Mouse (Mus musculus): ENCODE data around the gene Tmem129. TPM values are rescaled to one million over a fixed set of nuclear protein-coding genes. Genes with fewer than 3 reads are reported as not detected.

Gene Tmem129
- polyA plus RNA-seq, 1 experiment from 2014 or later = 35.7 TPM

DNA sequence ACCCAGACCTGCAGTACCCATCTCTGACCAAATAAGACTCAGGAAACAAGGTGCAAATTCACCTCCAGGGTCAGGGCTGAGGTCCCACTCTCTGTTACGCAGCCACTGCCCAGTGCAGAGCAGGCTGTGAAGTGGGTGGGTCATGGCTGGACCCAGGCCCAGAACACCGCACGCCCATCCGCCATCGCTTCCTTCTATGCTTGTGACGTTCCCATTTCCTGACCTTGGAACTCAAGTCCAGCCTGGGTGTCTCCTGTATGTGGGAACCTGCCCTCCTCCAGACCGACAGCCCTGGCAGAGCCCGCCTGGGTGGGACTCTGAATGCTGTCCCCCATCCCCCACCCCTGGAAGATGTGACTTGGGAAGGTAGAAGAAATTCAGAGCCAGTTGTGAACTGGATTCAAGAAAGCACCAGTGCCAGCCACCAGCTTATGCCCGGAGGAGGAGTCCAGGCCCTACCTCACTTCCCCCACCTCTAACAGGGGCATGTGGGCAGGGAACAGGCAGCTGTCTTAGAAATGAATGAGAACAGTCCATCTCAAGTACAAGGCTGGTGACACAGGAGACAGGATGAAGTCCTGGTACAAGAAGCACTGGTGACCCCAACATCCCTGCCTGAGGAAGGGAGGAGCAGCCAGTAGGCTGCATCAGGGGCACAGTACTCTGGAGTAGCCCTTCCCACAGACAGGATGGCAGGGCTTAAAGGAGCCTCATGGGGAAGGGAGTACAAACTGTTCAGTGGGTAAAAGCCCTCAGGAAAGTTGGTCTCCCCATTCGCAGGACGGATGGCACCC, 31.8 kb upstream of the Tmem129 start:
- H3K4me2 ChIP-seq = no peak overlapping the region
- no peak overlapping the region for H3K4me3 ChIP-seq (ENCODE audit: low read depth, low read length)
- H3K4me1 ChIP-seq (replicated peaks; ENCODE audit: control insufficient read depth, insufficient read depth, low read length) = peaks cover 27% of the 10 kb centered on the region
- no peaks in the 10 kb centered on the region for H3K36me3 ChIP-seq (ENCODE audit: control insufficient read depth, insufficient read depth, low read length)
- no peak for DNase-seq (ENCODE audit: low spot score)
- H3K27ac ChIP-seq (ENCODE audit: low read depth, low read length) = no peak overlapping the region
- WGBS = 82% methylated on average over 11 of the region's 11 CpGs
- ATAC-seq (replicated peaks; ENCODE audit: low FRiP score) = no peak
- peaks cover 15% of the 10 kb centered on the region for H3K27me3 ChIP-seq (replicated peaks; ENCODE audit: control insufficient read depth, insufficient read depth, low read length)
- no peak overlapping the region; the same call in 1 of the 2 replicates for H3K9ac ChIP-seq (ENCODE audit: low read depth, low read length)
- no peaks in the 10 kb centered on the region for H3K9me3 ChIP-seq (ENCODE audit: control insufficient read depth, low read length)

GRCm38 (mm10) chr5:33689221-33689844, 31.1 kb upstream of the Tmem129 start:
- no peaks in the 10 kb centered on the region for H3K36me3 ChIP-seq (ENCODE audit: control insufficient read depth, insufficient read depth, low read length)
- ATAC-seq (replicated peaks; ENCODE audit: low FRiP score) (no peak), DNase-seq (ENCODE audit: low spot score) (no peak)
- peaks cover 21% of the 10 kb centered on the region for H3K4me1 ChIP-seq (replicated peaks; ENCODE audit: control insufficient read depth, insufficient read depth, low read length)
- H3K4me2 ChIP-seq = no peak overlapping the region
- H3K27me3 ChIP-seq (replicated peaks; ENCODE audit: control insufficient read depth, insufficient read depth, low read length) = peaks cover 8% of the 10 kb centered on the region
- H3K9ac ChIP-seq (ENCODE audit: low read depth, low read length) = no peak overlapping the region; the same call in 1 of the 2 replicates
- H3K9me3 ChIP-seq (ENCODE audit: control insufficient read depth, low read length) = no peaks in the 10 kb centered on the region
- H3K4me3 ChIP-seq (ENCODE audit: low read depth, low read length) = no peak overlapping the region
- no peak overlapping the region for H3K27ac ChIP-seq (ENCODE audit: low read depth, low read length)
- 74% methylated on average over 20 of the region's 20 CpGs for WGBS

DNA sequence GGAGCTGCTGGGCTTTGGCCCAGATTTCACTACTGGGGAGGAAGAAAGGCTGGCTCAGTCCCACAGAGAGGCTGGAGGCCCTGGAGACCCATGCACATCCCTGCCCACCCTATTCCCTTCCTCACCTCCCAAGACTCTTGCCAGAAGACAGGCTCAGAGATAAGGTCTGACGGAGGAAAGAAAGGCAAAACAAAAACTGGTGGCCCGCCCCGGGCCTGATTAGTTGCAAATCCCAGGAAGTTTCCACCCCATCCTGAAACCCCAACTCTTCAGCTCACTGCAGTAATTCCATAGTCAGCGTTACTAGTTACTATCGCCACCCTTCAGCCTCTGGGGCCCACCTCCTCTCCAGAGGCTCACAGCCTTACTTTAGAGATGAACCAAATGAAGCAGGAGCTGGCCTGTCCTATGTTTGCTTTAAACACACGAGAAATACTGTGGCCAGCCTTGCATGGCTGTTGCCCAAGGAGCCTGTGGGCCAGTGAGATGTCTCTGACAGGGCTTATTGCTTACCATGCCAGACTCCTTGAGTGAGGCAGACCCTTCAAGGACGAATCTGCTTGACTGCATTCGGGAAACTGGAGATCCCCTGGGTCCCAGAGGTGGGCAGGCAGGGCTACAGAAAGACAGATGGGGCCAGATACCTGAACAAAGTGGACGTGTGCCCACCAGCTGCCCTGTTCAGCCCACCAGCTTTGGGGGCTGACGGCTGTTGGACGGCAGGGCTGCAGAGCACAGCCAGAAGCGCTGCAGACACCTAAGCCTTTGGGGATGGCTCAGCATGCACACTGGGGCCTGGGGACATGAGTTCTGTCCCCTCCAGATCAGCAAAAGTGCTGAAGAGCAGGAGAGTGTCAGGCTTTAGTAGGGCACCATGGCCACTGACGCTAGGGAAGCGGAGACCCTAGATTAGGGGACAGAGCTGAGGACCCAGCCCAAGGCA, 30.3 kb upstream of the Tmem129 start:
- DNase-seq (ENCODE audit: low spot score) = no peak
- no peaks in the 10 kb centered on the region for H3K36me3 ChIP-seq (ENCODE audit: control insufficient read depth, insufficient read depth, low read length)
- H3K27ac ChIP-seq (ENCODE audit: low read depth, low read length) = no peak overlapping the region
- no peak for ATAC-seq (replicated peaks; ENCODE audit: low FRiP score)
- peaks cover 21% of the 10 kb centered on the region for H3K4me1 ChIP-seq (replicated peaks; ENCODE audit: control insufficient read depth, insufficient read depth, low read length)
- no peak overlapping the region for H3K4me3 ChIP-seq (ENCODE audit: low read depth, low read length)
- 63% methylated on average over 14 of the region's 14 CpGs for WGBS
- peaks cover 3% of the 10 kb centered on the region for H3K27me3 ChIP-seq (replicated peaks; ENCODE audit: control insufficient read depth, insufficient read depth, low read length)
- no peaks in the 10 kb centered on the region for H3K9me3 ChIP-seq (ENCODE audit: control insufficient read depth, low read length)
- H3K4me2 ChIP-seq = no peak overlapping the region
- no peak overlapping the region for H3K9ac ChIP-seq (ENCODE audit: low read depth, low read length)

DNA sequence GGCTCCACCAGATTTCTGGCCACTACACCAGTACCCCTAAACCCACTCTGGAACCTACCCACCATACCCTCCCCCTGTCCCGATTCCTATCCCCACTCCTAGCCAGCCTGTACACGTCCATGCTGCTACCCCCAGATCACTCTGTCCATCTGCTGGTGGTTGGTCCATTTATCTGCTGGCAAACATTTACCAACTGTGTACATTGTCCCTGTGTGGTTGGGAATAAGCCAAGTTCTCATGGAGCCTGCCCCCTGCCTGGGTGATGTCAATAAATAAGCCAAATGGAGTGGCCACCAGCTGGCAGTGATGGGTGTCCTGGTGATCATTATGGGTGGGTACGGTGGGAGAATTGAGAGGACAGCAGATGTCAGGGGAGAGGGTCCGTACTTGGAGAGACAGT, 28.9 kb upstream of the Tmem129 start:
- Histone ChIP-seq H3K9me3 (ENCODE audit: control insufficient read depth, low read length) (no peaks in the 10 kb centered on the region), H3K27me3 (replicated peaks; ENCODE audit: control insufficient read depth, insufficient read depth, low read length) (no peaks in the 10 kb centered on the region), H3K9ac (ENCODE audit: low read depth, low read length) (no peak overlapping the region), H3K36me3 (ENCODE audit: control insufficient read depth, insufficient read depth, low read length) (no peaks in the 10 kb centered on the region), H3K4me3 (ENCODE audit: low read depth, low read length) (no peak overlapping the region), H3K4me1 (replicated peaks; ENCODE audit: control insufficient read depth, insufficient read depth, low read length) (peaks cover 15% of the 10 kb centered on the region), H3K4me2 (no peak overlapping the region), H3K27ac (ENCODE audit: low read depth, low read length) (no peak overlapping the region)
- ATAC-seq (replicated peaks; ENCODE audit: low FRiP score) (no peak), DNase-seq (ENCODE audit: low spot score) (no peak)
- WGBS = 79% methylated on average over 4 of the region's 4 CpGs

- Histone ChIP-seq H3K9me3 (ENCODE audit: control insufficient read depth, low read length) (no peaks in the 10 kb centered on the region), H3K27ac (ENCODE audit: low read depth, low read length) (no peak overlapping the region), H3K27me3 (replicated peaks; ENCODE audit: control insufficient read depth, insufficient read depth, low read length) (no peaks in the 10 kb centered on the region), H3K36me3 (ENCODE audit: control insufficient read depth, insufficient read depth, low read length) (no peaks in the 10 kb centered on the region), H3K4me1 (replicated peaks; ENCODE audit: control insufficient read depth, insufficient read depth, low read length) (peaks cover 26% of the 10 kb centered on the region), H3K4me2 (no peak overlapping the region), H3K9ac (ENCODE audit: low read depth, low read length) (no peak overlapping the region), H3K4me3 (ENCODE audit: low read depth, low read length) (no peak overlapping the region)
- ATAC-seq (replicated peaks; ENCODE audit: low FRiP score) (no peak), DNase-seq (ENCODE audit: low spot score) (no peak)
- 93% methylated on average over 4 of the region's 4 CpGs for WGBS
Observed at GRCm38 (mm10) chr5:33684932-33685331, 26.7 kb upstream of the Tmem129 start.

GRCm38 (mm10) chr5:33683897-33684652, 25.9 kb upstream of the Tmem129 start:
- no peaks in the 10 kb centered on the region for H3K36me3 ChIP-seq (ENCODE audit: control insufficient read depth, insufficient read depth, low read length)
- no peaks in the 10 kb centered on the region for H3K9me3 ChIP-seq (ENCODE audit: control insufficient read depth, low read length)
- H3K9ac ChIP-seq (ENCODE audit: low read depth, low read length) = no peak overlapping the region
- 38% methylated on average over 7 of the region's 7 CpGs for WGBS
- no peak overlapping the region for H3K27ac ChIP-seq (ENCODE audit: low read depth, low read length)
- DNase-seq (ENCODE audit: low spot score) = no peak
- no peak for ATAC-seq (replicated peaks; ENCODE audit: low FRiP score)
- H3K27me3 ChIP-seq (replicated peaks; ENCODE audit: control insufficient read depth, insufficient read depth, low read length) = no peaks in the 10 kb centered on the region
- H3K4me2 ChIP-seq = no peak overlapping the region
- peaks cover 26% of the 10 kb centered on the region for H3K4me1 ChIP-seq (replicated peaks; ENCODE audit: control insufficient read depth, insufficient read depth, low read length)
- H3K4me3 ChIP-seq (ENCODE audit: low read depth, low read length) = no peak overlapping the region

DNA sequence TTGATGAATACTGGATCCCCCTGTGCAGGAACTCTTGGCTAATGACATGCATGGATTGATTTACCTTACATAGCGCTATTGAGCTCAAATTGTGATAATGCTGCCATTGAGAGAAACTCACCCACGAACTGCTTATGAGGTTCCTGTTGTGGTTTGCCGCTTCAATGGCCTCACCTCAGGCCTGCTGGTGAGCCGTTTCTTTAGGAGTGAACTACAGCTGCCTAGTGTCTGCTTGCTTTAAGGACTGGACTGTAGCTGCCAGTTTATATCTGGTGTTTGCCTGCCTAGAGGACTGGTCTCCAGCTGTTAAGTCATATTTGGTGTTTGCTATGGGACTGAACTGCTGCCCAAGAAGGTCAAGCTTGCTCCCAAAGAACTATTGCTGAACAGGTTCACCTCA, 24.7 kb upstream of the Tmem129 start:
- no peaks in the 10 kb centered on the region for H3K9me3 ChIP-seq (ENCODE audit: control insufficient read depth, low read length)
- ATAC-seq (replicated peaks; ENCODE audit: low FRiP score) = no peak
- peaks cover 23% of the 10 kb centered on the region for H3K4me1 ChIP-seq (replicated peaks; ENCODE audit: control insufficient read depth, insufficient read depth, low read length)
- 54% methylated on average over 4 of the region's 4 CpGs for WGBS
- no peak overlapping the region for H3K27ac ChIP-seq (ENCODE audit: low read depth, low read length)
- H3K4me3 ChIP-seq (ENCODE audit: low read depth, low read length) = no peak overlapping the region
- no peaks in the 10 kb centered on the region for H3K36me3 ChIP-seq (ENCODE audit: control insufficient read depth, insufficient read depth, low read length)
- H3K27me3 ChIP-seq (replicated peaks; ENCODE audit: control insufficient read depth, insufficient read depth, low read length) = no peaks in the 10 kb centered on the region
- no peak for DNase-seq (ENCODE audit: low spot score)
- H3K9ac ChIP-seq (ENCODE audit: low read depth, low read length) = no peak overlapping the region
- no peak overlapping the region for H3K4me2 ChIP-seq
